Mouse (Mus musculus): ENCODE measurements around the gene Slc38a1.
A peak's percentile ranks its signal among the peaks of the same experiment; 100 is the strongest.

The Slc38a1 gene

DNA sequence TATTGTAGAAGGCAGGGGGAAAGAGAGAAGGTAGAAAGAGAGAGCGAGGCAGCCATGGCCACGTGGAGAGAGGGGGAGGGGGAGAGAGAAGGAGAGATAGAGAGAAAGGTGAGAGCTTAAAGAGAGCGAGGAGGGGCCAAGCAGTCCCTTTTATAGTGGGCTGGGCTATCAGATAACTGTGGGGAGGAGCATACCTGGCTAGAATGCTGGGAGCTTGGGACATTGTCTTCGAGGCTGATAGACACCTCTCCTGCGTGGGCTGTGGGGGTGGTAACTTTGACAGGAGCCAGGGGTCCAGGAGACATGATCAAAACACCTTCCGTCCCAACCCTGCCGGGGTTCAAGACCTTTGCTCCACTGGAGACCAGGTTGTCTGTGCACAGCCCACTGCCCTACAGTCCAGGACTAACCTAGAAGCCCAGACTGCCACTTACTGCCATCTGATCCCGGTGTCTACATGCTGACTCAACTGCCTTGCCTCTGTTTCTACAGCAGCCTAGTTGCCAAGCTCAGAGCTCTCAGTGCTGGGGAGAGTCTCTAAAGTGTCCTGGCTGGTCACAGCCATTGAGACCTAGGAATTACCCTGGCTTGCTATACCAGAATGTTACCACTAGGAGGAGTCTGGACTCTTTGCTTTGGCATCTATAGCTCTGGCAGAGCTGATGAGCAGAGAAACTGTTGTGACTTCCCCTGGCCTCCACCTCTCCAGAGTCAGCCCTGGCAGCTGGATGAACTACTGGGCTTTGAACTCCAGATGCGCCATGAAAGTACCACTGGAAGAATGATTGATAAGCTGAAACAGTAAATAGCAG is 90.9 kb downstream of the Slc38a1 start:
- DNase-seq, result peak; percentile 69

DNA sequence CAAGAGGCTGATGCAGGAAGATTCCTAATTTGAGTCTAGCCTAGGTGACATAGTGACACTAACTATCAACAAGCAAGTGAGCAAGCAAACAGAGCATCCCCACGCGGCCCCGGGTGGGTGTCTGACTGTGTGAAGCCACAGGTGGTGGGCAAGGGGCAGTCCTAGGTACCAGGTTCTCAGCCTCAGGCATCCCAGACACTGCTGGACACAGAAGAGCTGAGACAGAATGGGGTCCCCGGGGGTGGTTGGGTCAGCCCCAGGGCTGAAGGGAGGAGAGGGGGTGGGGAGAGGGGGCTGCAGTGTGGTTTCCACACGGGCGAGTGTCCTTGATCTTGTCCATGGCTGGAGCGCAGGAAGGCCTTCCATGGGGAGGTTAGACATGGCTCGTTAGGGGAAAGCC is 91.6 kb downstream of the Slc38a1 start:
- no peak for DNase-seq

- DNase-seq, result no peak
Measured at GRCm38 (mm10) chr15:96548363-96548762, 94.3 kb downstream of the Slc38a1 start.

DNA sequence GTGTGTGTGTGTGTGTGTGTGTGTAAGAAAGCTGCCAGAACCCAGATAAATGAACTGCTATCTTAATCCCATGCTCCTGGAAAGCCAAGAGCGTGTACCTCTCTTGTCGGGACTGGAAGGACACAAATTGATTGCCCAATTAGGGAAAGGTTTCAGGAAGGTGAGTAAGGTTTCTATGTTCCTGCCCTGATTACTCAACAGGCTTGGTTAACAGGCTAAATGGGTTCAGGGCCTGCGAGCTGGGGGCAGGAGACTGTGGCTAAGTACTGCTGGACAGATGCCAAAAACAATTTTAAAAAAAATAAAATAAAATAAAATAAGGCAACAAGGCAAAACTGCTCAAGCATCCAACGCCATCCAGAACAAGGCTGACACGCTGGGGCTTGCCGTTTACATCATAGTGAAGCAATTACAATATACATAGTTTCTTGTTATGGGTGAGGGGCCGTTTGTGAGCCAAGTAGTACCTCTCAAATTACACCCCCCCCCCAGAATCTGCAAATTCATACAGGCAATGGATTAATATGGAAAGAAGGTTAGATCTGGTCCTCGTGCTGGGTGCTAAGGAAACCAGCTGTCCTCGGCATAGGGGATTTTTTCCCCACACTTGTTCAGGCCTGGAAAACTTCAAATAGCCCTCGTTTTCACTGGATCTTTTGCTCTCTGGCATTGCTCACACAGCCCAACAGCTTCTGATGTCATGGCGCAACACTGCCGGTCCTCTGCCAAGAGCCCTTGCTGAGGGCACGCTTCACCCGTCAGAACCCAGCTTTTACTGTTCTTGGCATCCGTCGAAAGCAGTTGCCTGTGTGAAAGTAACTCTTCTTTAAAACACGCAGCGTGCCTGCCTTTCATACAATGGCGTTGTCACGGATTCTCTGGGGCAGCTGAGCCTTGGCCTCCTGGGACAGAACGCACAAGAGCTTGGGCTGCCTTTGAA is 95.2 kb downstream of the Slc38a1 start:
- DNase-seq, result peak; percentile 69

DNA sequence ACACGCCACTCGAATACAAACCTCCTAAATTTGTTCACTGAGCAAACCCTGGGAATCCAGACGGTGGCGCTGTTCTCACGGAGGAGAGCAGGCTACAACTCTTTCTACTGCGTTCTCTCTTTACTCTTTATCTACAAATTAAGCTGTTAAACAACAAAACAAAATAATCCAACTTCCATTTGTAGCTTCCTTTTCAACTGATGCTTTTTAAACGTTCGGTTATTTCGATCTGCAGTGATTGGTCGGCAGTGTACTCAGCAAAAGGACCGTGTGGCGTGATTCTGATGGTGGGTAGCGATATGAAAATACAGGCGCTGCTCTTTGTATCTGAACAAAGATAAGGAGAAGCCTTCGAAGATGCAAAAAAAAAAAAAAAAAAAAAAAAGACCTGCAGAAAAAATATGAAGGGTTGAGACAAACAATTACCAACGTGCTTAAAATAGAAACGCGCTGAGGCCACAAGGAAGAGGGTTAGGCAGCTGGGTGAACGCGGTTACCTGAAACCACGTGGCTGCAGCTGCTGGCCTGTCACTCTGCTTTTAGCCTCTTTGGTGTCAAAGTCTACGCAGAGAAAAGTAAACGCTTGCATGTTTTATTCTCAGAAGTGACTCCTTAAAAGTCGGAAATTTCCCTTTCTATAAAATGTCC is 99.4 kb downstream of the Slc38a1 start:
- DNase-seq, result peak; percentile 68

- DNase-seq, result no peak
Measured at GRCm38 (mm10) chr15:96542135-96542534, 100.6 kb downstream of the Slc38a1 start.

- no peak for DNase-seq
Measured at GRCm38 (mm10) chr15:96537272-96537671, 105.4 kb downstream of the Slc38a1 start.

DNA sequence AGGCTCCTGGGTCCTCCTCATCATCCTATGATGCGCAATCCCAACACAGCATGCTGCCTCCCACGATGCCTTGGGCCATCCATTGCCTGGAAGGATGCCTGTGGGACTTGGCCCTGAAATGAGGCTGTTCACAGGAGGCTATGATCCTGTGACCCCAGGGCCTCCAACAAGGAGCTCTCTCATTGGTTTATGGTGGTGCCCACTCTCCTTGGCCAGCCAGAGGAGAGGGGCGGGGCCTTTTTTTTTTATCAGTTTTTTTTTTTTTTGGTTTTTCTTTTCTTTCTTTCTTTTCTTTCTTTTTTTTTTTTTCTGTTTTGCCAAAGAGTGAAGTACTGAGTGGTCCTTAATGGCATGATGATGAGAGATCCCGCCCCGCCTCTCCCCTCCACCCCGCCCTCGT is 106.3 kb downstream of the Slc38a1 start:
- DNase-seq, result no peak

DNA sequence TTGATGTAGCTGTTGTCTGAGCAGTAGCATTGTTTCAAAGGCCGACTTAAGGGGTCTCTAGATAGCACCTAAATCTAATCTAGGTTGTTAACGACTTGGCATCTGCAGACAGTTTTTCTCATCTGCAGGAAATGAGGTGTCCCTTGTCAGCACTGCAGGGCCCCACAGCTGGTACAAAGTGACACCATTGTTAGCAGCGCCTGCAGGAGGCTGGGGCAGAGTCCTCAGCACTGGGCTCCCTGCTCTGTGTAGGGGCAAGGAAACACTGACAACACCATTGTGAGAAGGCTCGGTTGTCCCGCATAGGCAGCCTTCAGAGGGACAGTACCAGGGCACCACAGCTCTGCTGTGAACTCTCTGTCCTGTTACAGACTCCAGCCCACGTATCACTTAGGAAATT is 115.0 kb downstream of the Slc38a1 start:
- DNase-seq, result no peak

- peak; percentile 74 for DNase-seq
Measured at GRCm38 (mm10) chr15:96524239-96524738, 118.4 kb downstream of the Slc38a1 start.

All from lung, postnatal 14 days (tissue).